Mouse (Mus musculus) 416B (cell line): ENCODE results near the gene Dtx4.

Experiments
- DNase-seq: peaks from one replicate; pipeline ENCODE4 v3.0.0; 2011; ENCODE audit warnings: low read depth

Gene Dtx4

GRCm38 (mm10) chr19:12493453-12494186 lies 7.6 kb downstream of the Dtx4 start:
- no peak for DNase-seq

GRCm38 (mm10) chr19:12491636-12492035 lies 9.6 kb downstream of the Dtx4 start:
- DNase-seq: no peak

GRCm38 (mm10) chr19:12489675-12490570 lies 11.3 kb downstream of the Dtx4 start:
- no peak for DNase-seq

- no peak for DNase-seq
Measured at GRCm38 (mm10) chr19:12488969-12489674, 12.1 kb downstream of the Dtx4 start.

- DNase-seq: peak; percentile 25
Measured at GRCm38 (mm10) chr19:12488205-12488966, 12.9 kb downstream of the Dtx4 start.

- no peak for DNase-seq
Measured at GRCm38 (mm10) chr19:12487511-12488204, 13.6 kb downstream of the Dtx4 start.

GRCm38 (mm10) chr19:12486875-12487274 lies 14.4 kb downstream of the Dtx4 start:
- no peak for DNase-seq

GRCm38 (mm10) chr19:12485631-12486030 lies 15.6 kb downstream of the Dtx4 start:
- no peak for DNase-seq

GRCm38 (mm10) chr19:12485223-12485622 lies 16.0 kb downstream of the Dtx4 start:
- DNase-seq: no peak

- DNase-seq: no peak
Measured at GRCm38 (mm10) chr19:12484210-12484609, 17.0 kb downstream of the Dtx4 start.

GRCm38 (mm10) chr19:12483782-12484181 lies 17.5 kb downstream of the Dtx4 start:
- DNase-seq: no peak

- DNase-seq: peak; percentile 95
Measured at GRCm38 (mm10) chr19:12478369-12478768, 22.9 kb downstream of the Dtx4 start.

- peak; percentile 55 for DNase-seq
Measured at GRCm38 (mm10) chr19:12476721-12477270, 24.5 kb downstream of the Dtx4 start.

- DNase-seq: peak; percentile 92
Measured at GRCm38 (mm10) chr19:12475380-12476250, 25.6 kb downstream of the Dtx4 start.

GRCm38 (mm10) chr19:12473951-12474350 lies 27.3 kb downstream of the Dtx4 start:
- no peak for DNase-seq

GRCm38 (mm10) chr19:12473201-12473641 lies 28.0 kb downstream of the Dtx4 start:
- DNase-seq: peak; percentile 58

- DNase-seq: peak; percentile 13
Measured at GRCm38 (mm10) chr19:12472381-12472976, 28.8 kb downstream of the Dtx4 start.

- DNase-seq: peak; percentile 68
Measured at GRCm38 (mm10) chr19:12471866-12472265, 29.4 kb downstream of the Dtx4 start.

GRCm38 (mm10) chr19:12467436-12467835 lies 33.8 kb downstream of the Dtx4 start:
- peak; percentile 77 for DNase-seq
